Mouse (Mus musculus) lung, embryonic 14.5 days (tissue): ENCODE data around the gene Gapvd1. TPM values are rescaled to one million over a fixed set of nuclear protein-coding genes. Genes with fewer than 3 reads are reported as not detected.

Experiments used
- ATAC-seq: fragments of 200-750 bp; cut with Nextera tagmentation; 2 replicates; pipeline ENCODE4 v1.8.0; 2017; ENCODE audit warnings: mild to moderate bottlenecking, moderate TSS enrichment, moderate library complexity; ENCODE audit not compliant: insufficient read depth
- DNase-seq: peaks from one replicate; pipeline ENCODE4 v3.0.0-alpha.2; 2015
- H3K27ac ChIP-seq: fragments of 300-500 bp; sonication (generic); 2 replicates; pipeline ENCODE4 v1.5.1; 2014; ENCODE audit warnings: low read depth, mild to moderate bottlenecking, moderate library complexity
- H3K27me3 ChIP-seq: fragments of 300-500 bp; sonication (generic); 2 replicates; pipeline ENCODE4 v1.6.1; 2014; ENCODE audit warnings: low read length, control low read depth; ENCODE audit not compliant: insufficient read depth
- H3K36me3 ChIP-seq: fragments of 300-500 bp; sonication (generic); 2 replicates; pipeline ENCODE4 v1.6.1; 2014; ENCODE audit warnings: control low read depth; ENCODE audit not compliant: insufficient read depth
- H3K4me1 ChIP-seq: fragments of 300-500 bp; sonication (generic); 2 replicates; pipeline ENCODE4 v1.6.1; 2014; ENCODE audit warnings: antibody characterized with exemption, control low read depth; ENCODE audit not compliant: insufficient read depth
- H3K4me2 ChIP-seq: fragments of 300-500 bp; sonication (generic); 2 replicates; pipeline ENCODE4 v1.6.1; 2014; ENCODE audit warnings: mild to moderate bottlenecking
- H3K4me3 ChIP-seq: fragments of 300-500 bp; sonication (generic); 2 replicates; pipeline ENCODE4 v1.5.1; 2014; ENCODE audit warnings: low read depth, low read length
- H3K9ac ChIP-seq: fragments of 300-500 bp; sonication (generic); 2 replicates; pipeline ENCODE4 v1.6.1; 2014
- H3K9me3 ChIP-seq: fragments of 300-500 bp; sonication (generic); 2 replicates; pipeline ENCODE4 v1.6.1; 2016; ENCODE audit warnings: low read depth, low read length, control low read depth
- CTCF ChIP-seq: IDR thresholded peaks from 2 replicates; pipeline ENCODE4 v1.5.1; 2016; ENCODE audit warnings: antibody characterized with exemption, low read depth
- WGBS: fragments of 180-500 bp; shearing (Covaris S2); extraction: QIAGEN DNeasy Blood & Tissue Kit; methylation state at CpG from one replicate; pipeline ENCODE4 v1.1.7; 2014; 5-methylcytosine and 5-hydroxymethylcytosine counted together
- polyA plus RNA-seq: library from polyadenylated mRNA; unstranded; fragments of >200 nt; fragmentation: Nextera tagmentation; extraction: Ambion mirVana; gene quantifications from 2 replicates; pipeline ENCODE4 v1.2.1, GENCODE M21; 2014

Gapvd1 gene
- polyA plus RNA-seq, 1 experiment from 2014 or later, result 84.4 TPM

DNA sequence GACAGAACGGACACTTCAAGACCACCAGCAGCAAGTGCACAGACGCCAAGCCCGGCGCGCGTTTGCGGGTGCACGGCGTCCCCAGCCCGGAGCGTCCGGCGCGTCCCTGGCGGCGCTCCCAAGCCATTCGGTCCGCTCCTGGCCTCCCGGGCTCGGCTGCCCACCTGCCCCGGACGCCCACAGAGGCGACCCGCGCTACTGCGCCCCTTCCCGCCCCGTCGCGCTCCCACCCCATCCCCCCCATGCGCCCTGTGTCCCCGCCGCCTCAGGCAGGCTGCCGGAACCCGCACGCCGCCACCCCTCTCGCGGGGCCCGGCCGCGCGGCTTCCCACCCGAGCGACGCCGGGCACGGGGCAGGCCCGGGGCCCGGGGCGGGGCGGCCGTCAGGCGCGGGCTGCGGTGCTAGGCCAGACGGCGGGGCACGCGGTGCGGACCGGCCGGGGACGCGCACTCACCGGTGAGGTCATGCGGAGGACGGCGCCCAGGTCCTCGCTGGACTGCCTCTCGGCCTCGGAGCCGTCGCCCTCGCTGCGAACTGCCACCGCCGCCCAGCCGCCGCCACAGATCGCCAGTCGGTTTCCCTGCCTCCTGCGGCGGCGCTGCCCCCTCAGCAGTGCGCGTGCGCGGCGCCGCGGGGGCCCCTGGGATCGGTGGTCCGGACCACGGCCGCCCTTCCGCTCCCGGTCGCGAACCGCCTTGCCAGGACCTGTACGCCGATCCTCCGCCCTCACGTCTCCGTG, 1.1 kb downstream of the Gapvd1 start:
- Histone ChIP-seq H3K36me3 (no peaks in the 10 kb centered on the region), H3K4me3 (peak overlapping the region; percentile 93), H3K27ac (peak overlapping the region; percentile 94), H3K4me1 (no peaks in the 10 kb centered on the region), H3K27me3 (no peaks in the 10 kb centered on the region), H3K4me2 (peak overlapping the region; percentile 75), H3K9ac (peak overlapping the region; percentile 93), H3K9me3 (no peaks in the 10 kb centered on the region)
- ATAC-seq, result peak; percentile 94
- under 1% methylated on average over 84 of the region's 106 CpGs for WGBS
- DNase-seq, result peak; percentile 93
- TF ChIP-seq CTCF, result no peak

DNA sequence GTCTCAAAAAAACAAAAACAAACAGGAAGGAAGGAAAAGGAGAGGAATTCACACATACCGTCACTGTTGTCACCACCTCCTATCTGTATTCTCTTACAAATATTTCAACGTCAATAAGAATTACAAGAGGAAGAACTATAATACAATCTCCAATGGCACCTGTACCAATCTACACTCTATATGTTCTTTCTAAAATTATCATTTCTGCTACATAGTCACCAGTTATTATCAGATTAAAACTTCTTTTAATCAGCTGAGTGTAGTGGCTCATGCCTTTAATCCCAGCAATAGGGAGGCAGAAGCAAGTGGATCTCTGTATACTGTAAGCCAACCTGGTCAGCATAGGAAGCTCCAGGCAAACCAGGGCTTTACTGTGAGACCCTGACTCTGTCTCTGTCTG, 4.8 kb downstream of the Gapvd1 start:
- no peak for DNase-seq
- ATAC-seq, result no peak
- Histone ChIP-seq H3K4me1 (no peaks in the 10 kb centered on the region), H3K27me3 (no peaks in the 10 kb centered on the region), H3K36me3 (0 out of 2 replicates have a peak, but pooled peaks cover 4% of the 10 kb centered on the region), H3K4me2 (no peak overlapping the region), H3K4me3 (no peak overlapping the region), H3K27ac (no peak overlapping the region), H3K9ac (no peak overlapping the region), H3K9me3 (no peaks in the 10 kb centered on the region)
- 71% methylated on average over 2 of the region's 2 CpGs for WGBS
- no peak for TF ChIP-seq CTCF

GRCm38 (mm10) chr2:34748479-34748878, 6.6 kb downstream of the Gapvd1 start:
- Histone ChIP-seq H3K4me1 (no peaks in the 10 kb centered on the region), H3K36me3 (0 out of 2 replicates have a peak, but pooled peaks cover 7% of the 10 kb centered on the region), H3K9ac (no peak overlapping the region), H3K4me3 (no peak overlapping the region), H3K4me2 (no peak overlapping the region), H3K9me3 (no peaks in the 10 kb centered on the region), H3K27me3 (no peaks in the 10 kb centered on the region), H3K27ac (no peak overlapping the region)
- no peak for TF ChIP-seq CTCF
- ATAC-seq (no peak), DNase-seq (no peak)
- WGBS, result 87% methylated on average over 4 of the region's 4 CpGs

GRCm38 (mm10) chr2:34745673-34746072, 9.4 kb downstream of the Gapvd1 start:
- no peak overlapping the region for H3K27ac ChIP-seq
- 0 out of 2 replicates have a peak, but pooled peaks cover 11% of the 10 kb centered on the region for H3K36me3 ChIP-seq
- TF ChIP-seq CTCF, result no peak
- WGBS, result 85% methylated on average over 2 of the region's 2 CpGs
- H3K4me1 ChIP-seq, result no peaks in the 10 kb centered on the region
- no peak overlapping the region for H3K9ac ChIP-seq
- DNase-seq (no peak), ATAC-seq (no peak)
- H3K9me3 ChIP-seq, result no peaks in the 10 kb centered on the region
- H3K4me2 ChIP-seq, result no peak overlapping the region
- no peak overlapping the region for H3K4me3 ChIP-seq
- no peaks in the 10 kb centered on the region for H3K27me3 ChIP-seq

- H3K4me1 ChIP-seq, result no peaks in the 10 kb centered on the region
- no peak overlapping the region for H3K27ac ChIP-seq
- TF ChIP-seq CTCF, result no peak
- no peak overlapping the region for H3K4me3 ChIP-seq
- DNase-seq (no peak), ATAC-seq (no peak)
- WGBS, result 95% methylated on average over 8 of the region's 8 CpGs
- H3K27me3 ChIP-seq, result no peaks in the 10 kb centered on the region
- 0 out of 2 replicates have a peak, but pooled peaks cover 11% of the 10 kb centered on the region for H3K36me3 ChIP-seq
- no peak overlapping the region for H3K9ac ChIP-seq
- no peaks in the 10 kb centered on the region for H3K9me3 ChIP-seq
- no peak overlapping the region for H3K4me2 ChIP-seq
Observed at GRCm38 (mm10) chr2:34744476-34744875, 10.6 kb downstream of the Gapvd1 start.

- H3K36me3 ChIP-seq, result 0 out of 2 replicates have a peak, but pooled peaks cover 11% of the 10 kb centered on the region
- no peaks in the 10 kb centered on the region for H3K9me3 ChIP-seq
- H3K9ac ChIP-seq, result no peak overlapping the region
- H3K4me3 ChIP-seq, result no peak overlapping the region
- no peaks in the 10 kb centered on the region for H3K27me3 ChIP-seq
- H3K27ac ChIP-seq, result no peak overlapping the region
- no peak overlapping the region for H3K4me2 ChIP-seq
- 89% methylated on average over 8 of the region's 8 CpGs for WGBS
- DNase-seq (no peak), ATAC-seq (no peak)
- no peaks in the 10 kb centered on the region for H3K4me1 ChIP-seq
- TF ChIP-seq CTCF, result no peak
Observed at GRCm38 (mm10) chr2:34742675-34743074, 12.4 kb downstream of the Gapvd1 start.

DNA sequence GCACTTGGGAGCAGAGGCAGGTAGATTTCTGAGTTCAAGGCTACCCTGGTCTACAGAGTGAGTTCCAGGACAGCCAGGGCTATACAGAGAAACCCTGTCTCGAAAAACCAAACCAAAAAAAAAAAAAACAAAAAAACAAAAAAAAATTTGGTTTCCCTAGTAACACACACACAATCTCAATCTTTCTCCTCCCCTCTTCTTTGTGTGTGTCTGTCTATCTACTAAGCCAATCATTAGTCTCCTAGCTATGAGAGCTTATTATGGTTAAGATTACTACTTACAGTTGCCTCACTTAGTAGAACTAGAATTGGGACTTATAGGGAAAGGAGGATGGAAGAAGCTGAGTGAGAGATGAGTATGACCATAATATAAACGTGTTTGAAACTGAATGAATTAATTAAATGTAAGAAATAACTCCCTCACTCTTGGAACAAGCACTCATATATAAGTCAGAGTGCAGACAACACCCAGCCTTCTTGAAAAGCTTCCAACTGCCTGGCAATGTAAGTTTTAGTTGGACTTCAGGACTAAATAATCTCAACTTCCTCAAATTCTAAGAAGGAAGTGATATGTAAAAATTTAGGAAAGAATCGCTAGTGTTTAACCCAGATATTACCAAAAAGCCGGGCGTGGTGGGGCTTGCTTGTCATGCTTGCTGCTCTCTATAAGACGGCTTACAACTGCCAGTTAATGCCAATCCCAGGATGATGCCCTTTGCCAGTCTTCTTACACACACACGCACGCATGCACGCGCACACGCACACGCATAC, 13.5 kb downstream of the Gapvd1 start:
- TF ChIP-seq CTCF, result no peak
- no peak overlapping the region for H3K27ac ChIP-seq
- H3K4me2 ChIP-seq, result no peak overlapping the region
- no peaks in the 10 kb centered on the region for H3K27me3 ChIP-seq
- no peak overlapping the region for H3K9ac ChIP-seq
- no peak overlapping the region for H3K4me3 ChIP-seq
- H3K4me1 ChIP-seq, result no peaks in the 10 kb centered on the region
- 89% methylated on average over 12 of the region's 12 CpGs for WGBS
- DNase-seq, result no peak
- H3K9me3 ChIP-seq, result no peaks in the 10 kb centered on the region
- H3K36me3 ChIP-seq, result 0 out of 2 replicates have a peak, but pooled peaks cover 11% of the 10 kb centered on the region
- no peak for ATAC-seq
